Comparison of ENCODE assay signal across 8 mouse cellular contexts in genomic region chr4:110287412-110288067, GRCm38 (mm10).
DNase-seq lines count a peak whose midpoint lies in the region; ATAC-seq lines count a peak whose summit lies in the region.

No protein-coding gene starts in this region.

- intact Hi-C loops in left cerebral cortex, postnatal 14 days (cut with DNase I): loop anchor here (5.0 kb wide), 2 partner anchors 235 to 305 kb away; no protein-coding TSS in a partner anchor
- intact Hi-C loops in gastrocnemius, postnatal 14 days (cut with DNase I; ENCODE audit: low total_unique reads): no loop called here

- ATAC-seq in frontal cortex, adult (ENCODE audit: low TSS enrichment): peak; percentile 55

- peak; percentile 97 for DNase-seq in brain, adult 2 months (ENCODE audit: low read depth, low spot score)
- peak; percentile 73 for DNase-seq in cerebellum, adult 8-10 months
- peak; percentile 74 to 75 for DNase-seq in left cerebral cortex, postnatal 14 days (ENCODE audit: low spot score in 2 of 2)
- peak; percentile 77 to 85 for DNase-seq in right cerebral cortex, postnatal 10 days (ENCODE audit: low spot score in 2 of 2)
- no peak for DNase-seq in adrenal gland, adult 2 months
- no peak for DNase-seq in lung, postnatal 14 days
- no peak for DNase-seq in gastrocnemius, postnatal 14 days

Comparison
In these comparisons a context has a peak if more than half of its experiments do, and no peak if none do; other contexts are left out.
1. DNase-seq: peak in brain, adult 2 months (single experiment), cerebellum, adult 8-10 months (single experiment), left cerebral cortex, postnatal 14 days (2 of 2) and right cerebral cortex, postnatal 10 days (2 of 2); none in adrenal gland, adult 2 months (single experiment), lung, postnatal 14 days (single experiment) and gastrocnemius, postnatal 14 days (single experiment).